Mouse (Mus musculus) cerebellum, adult 2 months (tissue): ENCODE measurements around the gene Hoxd9.

Source experiments
- CTCF ChIP-seq: fragments of 200-500 bp; IDR thresholded peaks from 2 replicates; pipeline ENCODE4 v1.5.1; 2011; ENCODE audit warnings: low read depth, mild to moderate bottlenecking, control low read depth, low read length, moderate library complexity, borderline replicate concordance; ENCODE audit not compliant: insufficient read depth
- POLR2A ChIP-seq: fragments of 200-500 bp; IDR thresholded peaks from 2 replicates; pipeline ENCODE4 v1.6.1; 2011; ENCODE audit warnings: low read length, control low read depth, borderline replicate concordance; ENCODE audit not compliant: insufficient read depth

DNA sequence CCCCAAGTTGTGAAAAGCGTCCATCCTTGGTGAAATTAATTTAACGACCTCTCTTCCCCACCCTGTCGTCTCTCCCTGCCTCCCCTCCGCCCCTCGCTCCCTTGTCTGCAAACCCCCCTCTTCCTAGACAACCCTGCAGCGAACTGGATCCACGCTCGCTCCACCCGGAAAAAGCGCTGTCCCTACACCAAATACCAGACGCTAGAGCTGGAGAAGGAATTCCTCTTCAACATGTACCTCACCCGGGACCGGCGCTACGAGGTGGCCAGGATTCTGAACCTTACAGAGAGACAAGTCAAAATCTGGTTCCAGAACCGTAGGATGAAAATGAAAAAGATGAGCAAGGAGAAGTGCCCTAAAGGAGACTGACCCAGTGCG lies 1.5 kb downstream of the Hoxd9 start:
- no peak for TF ChIP-seq POLR2A
- TF ChIP-seq CTCF: no peak
